In genomic region chr10:81575695-81576094, GRCm38 (mm10) we compare ENCODE assay signal across 8 mouse cellular contexts. TPM values are rescaled to one million over a fixed set of nuclear protein-coding genes. Genes with fewer than 3 reads are reported as not detected.
DNase-seq lines count a peak whose midpoint lies in the region; ATAC-seq and TF ChIP-seq lines count a peak whose summit lies in the region.

No protein-coding gene starts in this region.

- H3K27me3 ChIP-seq in kidney, adult 2 months (replicated peaks; ENCODE audit: control insufficient read depth, insufficient read depth, low read length): no peaks in the 10 kb centered on the region
- H3K27me3 ChIP-seq in midbrain, embryonic 10.5 days (ENCODE audit: low read depth, poor library complexity, severe bottlenecking): peaks cover 90% of the 10 kb centered on the region

- no peak for TF ChIP-seq CTCF in kidney, adult 2 months (conservative IDR thresholded peaks at IDR 0.05; ENCODE audit: insufficient read depth, insufficient read length, low read depth, low read length)

- H3K36me3 ChIP-seq in kidney, adult 2 months (ENCODE audit: control insufficient read depth, insufficient read depth, low read length): no peaks in the 10 kb centered on the region
- H3K36me3 ChIP-seq in midbrain, embryonic 10.5 days: no peaks in the 10 kb centered on the region

- H3K9me3 ChIP-seq in midbrain, embryonic 10.5 days (replicated peaks): no peaks in the 10 kb centered on the region

- no peak overlapping the region for H3K27ac ChIP-seq in kidney, adult 2 months (ENCODE audit: insufficient read depth, low read depth, low read length)
- peak overlapping the region; percentile 81 for H3K27ac ChIP-seq in midbrain, embryonic 10.5 days (replicated peaks)

- H3K4me3 ChIP-seq in kidney, adult 2 months (ENCODE audit: insufficient read depth, low read depth, low read length): peak overlapping the region; percentile 62
- peak overlapping the region; percentile 58 for H3K4me3 ChIP-seq in midbrain, embryonic 10.5 days

- no peak for TF ChIP-seq POLR2A in kidney, adult 2 months (IDR thresholded peaks at IDR 0.05; ENCODE audit: low read depth, low read length)

- 8% methylated on average over 6 of the region's 6 CpGs for WGBS in kidney, adult 2 months
- 1% methylated on average over 6 of the region's 6 CpGs for WGBS in midbrain, embryonic 10.5 days

- peak; percentile 51 for DNase-seq in CD4-positive, CD25-positive, alpha-beta regulatory T cell, adult 2 months (ENCODE audit: low read depth, low spot score)
- DNase-seq in thymus, postnatal 14 days: peak; percentile 68
- no peak for DNase-seq in thymus, postnatal 0 days (ENCODE audit: low spot score)
- peak; percentile 45 for DNase-seq in kidney, adult 2 months
- no peak for DNase-seq in midbrain, embryonic 10.5 days (ENCODE audit: low spot score)
- DNase-seq in embryo, embryonic 10.5 days (ENCODE audit: low spot score): no peak
- no peak for DNase-seq in frontal cortex, postnatal 14 days (ENCODE audit: low spot score in 2 of 2)

- no peaks in the 10 kb centered on the region for H3K4me1 ChIP-seq in kidney, adult 2 months (ENCODE audit: control insufficient read depth, insufficient read depth, low read length)
- H3K4me1 ChIP-seq in midbrain, embryonic 10.5 days: peaks cover 64% of the 10 kb centered on the region

- no peak for ATAC-seq in CD4-positive, CD25-positive, alpha-beta regulatory T cell, adult 4 months

RNA-seq across cellular contexts. Expression of gene Tle2, which starts 1.3 kb away (rescaled TPM):
- under 1 TPM in 1 of 2 experiments, not detected in 1; 0.78 TPM for polyA plus RNA-seq in CD4-positive, CD25-positive, alpha-beta regulatory T cell, adult 4 months (2017; shearing (Covaris generic))
- 2.4 and 2.9 TPM in 2 replicates for polyA plus RNA-seq in thymus, postnatal 0 days (2015; fragmentation: Nextera tagmentation; extraction: Ambion mirVana)
- polyA plus RNA-seq in kidney, adult 2 months (2012; rRNA removed): 63.7 and 93.5 TPM in 2 replicates
- 9.7 and 13.5 TPM in 2 replicates for polyA plus RNA-seq in midbrain, embryonic 10.5 days (2016; fragmentation: Nextera tagmentation; extraction: Ambion mirVana)

RNA-seq across cellular contexts. Expression of gene Aes, which starts 16.4 kb away (rescaled TPM):
- polyA plus RNA-seq in CD4-positive, CD25-positive, alpha-beta regulatory T cell, adult 4 months (2017; shearing (Covaris generic)): 100 to 1,000 TPM; 103 to 139 TPM
- 683 and 740 TPM in 2 replicates for polyA plus RNA-seq in thymus, postnatal 0 days (2015; fragmentation: Nextera tagmentation; extraction: Ambion mirVana)
- 2,250 and 2,535 TPM in 2 replicates for polyA plus RNA-seq in kidney, adult 2 months (2012; rRNA removed)
- polyA plus RNA-seq in midbrain, embryonic 10.5 days (2016; fragmentation: Nextera tagmentation; extraction: Ambion mirVana): 334 and 467 TPM in 2 replicates

RNA-seq across cellular contexts. Expression of gene Tle6, which starts 25.2 kb away (rescaled TPM):
- polyA plus RNA-seq in CD4-positive, CD25-positive, alpha-beta regulatory T cell, adult 4 months (2017; shearing (Covaris generic)): 1 to 10 TPM in 1 of 2 experiments, not detected in 1; 2.8 TPM
- polyA plus RNA-seq in thymus, postnatal 0 days (2015; fragmentation: Nextera tagmentation; extraction: Ambion mirVana): 3.7 and 4.8 TPM in 2 replicates
- 3.9 and 4.3 TPM in 2 replicates for polyA plus RNA-seq in kidney, adult 2 months (2012; rRNA removed)
- polyA plus RNA-seq in midbrain, embryonic 10.5 days (2016; fragmentation: Nextera tagmentation; extraction: Ambion mirVana): 6.0 and 8.8 TPM in 2 replicates

RNA-seq across cellular contexts. Expression of gene BC025920, which starts 30.4 kb away (rescaled TPM):
- 1 to 10 TPM; 3.6 to 3.8 TPM for polyA plus RNA-seq in CD4-positive, CD25-positive, alpha-beta regulatory T cell, adult 4 months (2017; shearing (Covaris generic))
- 0.85 and 0.98 TPM in 2 replicates for polyA plus RNA-seq in thymus, postnatal 0 days (2015; fragmentation: Nextera tagmentation; extraction: Ambion mirVana)
- 1.0 and 1.1 TPM in 2 replicates for polyA plus RNA-seq in kidney, adult 2 months (2012; rRNA removed)
- polyA plus RNA-seq in midbrain, embryonic 10.5 days (2016; fragmentation: Nextera tagmentation; extraction: Ambion mirVana): 1.4 and 2.0 TPM in 2 replicates

RNA-seq across cellular contexts. Expression of gene Gna11, which starts 30.7 kb away (rescaled TPM):
- 10 to 100 TPM; 28.5 to 42.5 TPM for polyA plus RNA-seq in CD4-positive, CD25-positive, alpha-beta regulatory T cell, adult 4 months (2017; shearing (Covaris generic))
- polyA plus RNA-seq in thymus, postnatal 0 days (2015; fragmentation: Nextera tagmentation; extraction: Ambion mirVana): 28.5 and 30.0 TPM in 2 replicates
- polyA plus RNA-seq in kidney, adult 2 months (2012; rRNA removed): 93.0 and 107 TPM in 2 replicates
- polyA plus RNA-seq in midbrain, embryonic 10.5 days (2016; fragmentation: Nextera tagmentation; extraction: Ambion mirVana): 70.7 and 73.7 TPM in 2 replicates

Comparison
In these comparisons a context has a peak if more than half of its experiments do, and no peak if none do; other contexts are left out.
1. DNase-seq: peak in CD4-positive, CD25-positive, alpha-beta regulatory T cell, adult 2 months (single experiment), thymus, postnatal 14 days (single experiment) and kidney, adult 2 months (single experiment); none in thymus, postnatal 0 days (single experiment), midbrain, embryonic 10.5 days (single experiment), embryo, embryonic 10.5 days (single experiment) and frontal cortex, postnatal 14 days (0 of 2).